Mouse (Mus musculus) ES-Bruce4 (cell line): ENCODE results near the gene Evi2b. TPM values are rescaled to one million over a fixed set of nuclear protein-coding genes. Genes with fewer than 3 reads are reported as not detected.

Source experiments
- H3K27ac ChIP-seq: 2 replicates; pipeline ENCODE4 v1.5.1; 2012; ENCODE audit warnings: low read length, inconsistent platforms; ENCODE audit not compliant: insufficient read depth
- H3K27me3 ChIP-seq: 2 replicates; pipeline ENCODE4 v1.6.1; 2012; ENCODE audit warnings: mild to moderate bottlenecking, low read length, inconsistent platforms; ENCODE audit not compliant: control insufficient read depth, poor library complexity, insufficient read depth, severe bottlenecking
- H3K36me3 ChIP-seq: 2 replicates; pipeline ENCODE4 v1.6.1; 2012; ENCODE audit warnings: inconsistent platforms, mild to moderate bottlenecking, low read length, moderate library complexity; ENCODE audit not compliant: control insufficient read depth, poor library complexity, insufficient read depth, severe bottlenecking
- H3K4me1 ChIP-seq: one replicate; pipeline ENCODE4 v1.8.1; 2011; ENCODE audit warnings: low read length; ENCODE audit not compliant: control insufficient read depth, insufficient read depth
- H3K4me3 ChIP-seq: 2 replicates; pipeline ENCODE4 v1.5.1; 2011; ENCODE audit warnings: low read depth, mild to moderate bottlenecking, low read length
- H3K9ac ChIP-seq: 2 replicates; pipeline ENCODE4 v1.6.1; 2012; ENCODE audit warnings: low read depth, mild to moderate bottlenecking, inconsistent platforms; ENCODE audit not compliant: poor library complexity, severe bottlenecking
- H3K9me3 ChIP-seq: replicated peaks from 2 replicates; pipeline ENCODE4 v1.6.1; 2012; ENCODE audit warnings: mild to moderate bottlenecking, low read length, inconsistent platforms; ENCODE audit not compliant: control insufficient read depth, poor library complexity, insufficient read depth, severe bottlenecking
- CTCF ChIP-seq: IDR thresholded peaks from one replicate; pipeline ENCODE4 v1.8.1; 2011; ENCODE audit warnings: low read depth, low read length
- EP300 ChIP-seq: IDR thresholded peaks from 2 replicates; pipeline ENCODE4 v1.6.1; 2011; ENCODE audit warnings: low read depth, low read length; ENCODE audit not compliant: insufficient read depth
- POLR2A ChIP-seq: IDR thresholded peaks from one replicate; pipeline ENCODE4 v1.8.1; 2011; ENCODE audit warnings: low read length; ENCODE audit not compliant: insufficient read depth
- polyA plus RNA-seq: library from polyadenylated mRNA; stranded (reverse); fragments of >200 nt; gene quantifications from 2 replicates; pipeline ENCODE4 v1.2.4, GENCODE M21; 2011; ENCODE audit warnings: low read depth; ENCODE audit not compliant: missing spikeins, insufficient read depth, insufficient read length

Gene Evi2b
- polyA plus RNA-seq, 1 experiment: not detected

DNA sequence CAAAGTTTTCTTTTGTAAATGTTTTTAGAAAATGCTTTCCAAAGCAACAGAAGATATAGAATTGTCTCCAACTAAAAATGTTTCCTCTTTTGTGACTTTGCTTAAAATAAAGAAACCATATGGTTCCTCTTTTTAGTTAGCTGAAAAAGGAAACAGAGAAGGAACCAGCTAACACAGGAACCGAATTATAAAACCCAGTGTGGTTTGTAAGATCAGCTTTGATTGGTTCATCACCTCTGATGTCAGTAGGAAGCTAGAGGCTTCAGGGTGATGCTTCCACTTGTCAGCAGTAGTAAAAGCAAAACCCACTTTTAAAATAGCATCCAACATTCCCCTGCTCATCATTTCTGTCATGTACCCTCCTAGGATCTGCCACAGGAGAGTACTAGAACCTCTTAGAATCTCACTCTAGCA lies 3.7 kb downstream of the Evi2b start:
- H3K4me1 ChIP-seq: no peaks in the 10 kb centered on the region
- no peak for TF ChIP-seq CTCF
- no peak for TF ChIP-seq EP300
- TF ChIP-seq POLR2A: no peak
- H3K27me3 ChIP-seq: no peaks in the 10 kb centered on the region
- H3K4me3 ChIP-seq: no peak overlapping the region
- H3K36me3 ChIP-seq: no peaks in the 10 kb centered on the region
- no peaks in the 10 kb centered on the region for H3K9me3 ChIP-seq
- no peak overlapping the region for H3K27ac ChIP-seq
- no peak overlapping the region for H3K9ac ChIP-seq

- Histone ChIP-seq H3K4me3 (no peak overlapping the region), H3K36me3 (no peaks in the 10 kb centered on the region), H3K9me3 (no peaks in the 10 kb centered on the region), H3K4me1 (no peaks in the 10 kb centered on the region), H3K27me3 (no peaks in the 10 kb centered on the region), H3K27ac (no peak overlapping the region), H3K9ac (no peak overlapping the region)
- no peak for TF ChIP-seq POLR2A
These were observed 4.3 kb downstream of the Evi2b start for GRCm38 (mm10) chr11:79519299-79519698.

GRCm38 (mm10) chr11:79515798-79516197 lies 7.8 kb downstream of the Evi2b start:
- no peaks in the 10 kb centered on the region for H3K4me1 ChIP-seq
- no peak overlapping the region for H3K27ac ChIP-seq
- H3K9me3 ChIP-seq: no peaks in the 10 kb centered on the region
- TF ChIP-seq POLR2A (no peak), CTCF (no peak), EP300 (no peak)
- H3K27me3 ChIP-seq: no peaks in the 10 kb centered on the region
- H3K9ac ChIP-seq: no peak overlapping the region
- H3K36me3 ChIP-seq: no peaks in the 10 kb centered on the region
- no peak overlapping the region for H3K4me3 ChIP-seq

GRCm38 (mm10) chr11:79515331-79515730 lies 8.2 kb downstream of the Evi2b start:
- Histone ChIP-seq H3K9ac (no peak overlapping the region), H3K4me3 (no peak overlapping the region), H3K36me3 (no peaks in the 10 kb centered on the region), H3K9me3 (no peaks in the 10 kb centered on the region), H3K27ac (no peak overlapping the region), H3K27me3 (no peaks in the 10 kb centered on the region), H3K4me1 (no peaks in the 10 kb centered on the region)
- TF ChIP-seq CTCF (no peak), POLR2A (no peak), EP300 (no peak)

DNA sequence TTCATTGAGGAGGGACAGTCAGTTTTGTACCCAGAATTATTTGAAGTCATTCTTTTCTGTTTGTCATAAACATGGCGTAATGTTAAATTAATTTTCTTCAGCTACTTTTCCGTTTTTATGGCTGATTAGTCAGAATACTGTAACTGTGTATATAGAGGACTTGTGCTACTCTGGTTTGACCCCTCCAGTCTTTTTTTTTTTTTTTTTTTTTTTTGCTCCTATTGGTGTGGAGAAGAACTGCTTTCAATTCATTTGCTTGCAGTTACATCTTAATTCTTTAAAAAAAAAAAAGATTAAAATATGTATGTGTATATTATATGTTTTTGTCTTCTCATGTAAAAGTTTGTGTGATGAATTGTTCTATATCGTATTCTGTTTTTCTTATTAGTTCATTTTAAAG lies 11.6 kb downstream of the Evi2b start:
- no peak overlapping the region for H3K27ac ChIP-seq

DNA sequence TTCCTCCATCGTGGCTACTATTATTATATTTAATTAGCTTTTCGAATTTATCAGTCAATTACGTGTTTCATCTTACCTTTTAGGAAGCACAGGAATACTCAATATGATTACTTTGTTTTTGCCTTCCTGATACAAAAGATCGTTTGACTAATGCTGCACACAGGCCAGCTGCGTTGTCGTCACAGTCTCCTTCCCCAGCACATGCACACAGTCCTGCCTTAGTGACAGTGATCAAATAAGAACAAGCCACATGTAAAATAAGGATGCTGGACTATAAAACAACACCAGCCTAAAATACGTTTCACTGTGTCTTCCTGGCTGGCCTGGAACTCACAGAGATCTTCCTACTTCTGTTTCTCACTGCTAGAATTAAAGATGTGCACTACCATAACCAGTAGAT lies 19.1 kb downstream of the Evi2b start:
- H3K4me1 ChIP-seq: no peaks in the 10 kb centered on the region
- H3K4me3 ChIP-seq: no peak overlapping the region
- H3K9ac ChIP-seq: no peak overlapping the region
- TF ChIP-seq EP300: no peak
- no peaks in the 10 kb centered on the region for H3K36me3 ChIP-seq
- no peaks in the 10 kb centered on the region for H3K27me3 ChIP-seq
- no peak overlapping the region for H3K27ac ChIP-seq
- no peaks in the 10 kb centered on the region for H3K9me3 ChIP-seq

More for the DNA sequence above, 11.6 kb downstream of the Evi2b start:
- Histone ChIP-seq H3K36me3 (no peaks in the 10 kb centered on the region), H3K9ac (no peak overlapping the region), H3K4me1 (no peaks in the 10 kb centered on the region), H3K9me3 (no peaks in the 10 kb centered on the region), H3K4me3 (no peak overlapping the region), H3K27me3 (no peaks in the 10 kb centered on the region)
- TF ChIP-seq POLR2A (no peak), EP300 (no peak), CTCF (no peak)
